Comparison of ENCODE assay signal across 8 mouse cellular contexts in genomic region chr8:121578676-121579451, GRCm38 (mm10). TPM values are rescaled to one million over a fixed set of nuclear protein-coding genes. Genes with fewer than 3 reads are reported as not detected.
DNase-seq lines count a peak whose midpoint lies in the region; ATAC-seq lines count a peak whose summit lies in the region.

Gene Fbxo31, minus strand, starts transcription at chr8:121578806.

- H3K4me1 ChIP-seq in hindbrain, embryonic 16.5 days (ENCODE audit: control insufficient read depth, insufficient read depth, low read depth, low read length) = peaks cover 21% of the 10 kb centered on the region

- H3K9me3 ChIP-seq in hindbrain, embryonic 16.5 days (ENCODE audit: control insufficient read depth, low read length) = no peaks in the 10 kb centered on the region

- peak; percentile 94 for ATAC-seq in hindbrain, embryonic 16.5 days

- H3K9ac ChIP-seq in hindbrain, embryonic 16.5 days (ENCODE audit: low read depth, low read length) = peak within 1 kb of the TSS; percentile 91

- DNase-seq in WW6 (ENCODE audit: low read depth, low spot score) = peak; percentile 96
- DNase-seq in cerebellum, postnatal 4 days (ENCODE audit: low spot score in 2 of 2) = peak; percentile 76 to 90
- DNase-seq in gastrocnemius, adult 18-20 months (ENCODE audit: low spot score) = peak; percentile 94
- DNase-seq in left cerebral cortex, adult 18-20 months (ENCODE audit: low spot score in 2 of 2) = peak; percentile 90 to 95
- DNase-seq in right cerebral cortex, adult 18-20 months = peak; percentile 95
- peak; percentile 76 for DNase-seq in urinary bladder, postnatal 10 days (ENCODE audit: low spot score)

- peak within 1 kb of the TSS; percentile 69 for H3K27ac ChIP-seq in hindbrain, embryonic 16.5 days (ENCODE audit: low read depth, low read length)
- no peak within 1 kb of the TSS for H3K27ac ChIP-seq in macrophage

- peak within 1 kb of the TSS; percentile 92 for H3K4me3 ChIP-seq in hindbrain, embryonic 16.5 days (ENCODE audit: low read length)
- H3K4me3 ChIP-seq in macrophage (ENCODE audit: inconsistent target) = peak within 1 kb of the TSS; percentile 75

- peaks cover 39% of the 10 kb centered on the region for H3K79me2 ChIP-seq in macrophage (ENCODE audit: inconsistent target)

- H3K4me2 ChIP-seq in hindbrain, embryonic 16.5 days (ENCODE audit: low read length) = peak within 1 kb of the TSS; percentile 68

- H3K27me3 ChIP-seq in hindbrain, embryonic 16.5 days (replicated peaks; ENCODE audit: control insufficient read depth, insufficient read depth, low read length) = no peaks in the 10 kb centered on the region

- WGBS in hindbrain, embryonic 16.5 days = under 1% methylated on average over 58 of the region's 63 CpGs
- WGBS in macrophage (ENCODE audit: missing documents) = 3% methylated on average over 56 of the region's 63 CpGs

- no peaks in the 10 kb centered on the region for H3K36me3 ChIP-seq in hindbrain, embryonic 16.5 days (ENCODE audit: control insufficient read depth, insufficient read depth, low read length)
- H3K36me3 ChIP-seq in macrophage (ENCODE audit: inconsistent target) = no peaks in the 10 kb centered on the region

RNA-seq across cellular contexts. Expression of gene Fbxo31, which starts in this region (rescaled TPM):
- 100 to 1,000 TPM; 130 to 173 TPM for total RNA-seq in gastrocnemius, adult 18-20 months (2021)
- 37.0 and 37.5 TPM in 2 replicates for polyA plus RNA-seq in hindbrain, embryonic 16.5 days (2015; fragmentation: Nextera tagmentation; extraction: Ambion mirVana)
- total RNA-seq in left cerebral cortex, adult 18-20 months (2021) = 100 to 1,000 TPM; 104 to 105 TPM
- total RNA-seq in macrophage (2018; cell fraction: chromatin; rRNA removed) = 10 to 100 TPM in 7 of 26 experiments, 1 to 10 TPM in 16, under 1 TPM in 3; 0.17 to 16.4 (median 4.8) TPM
- 1 to 10 TPM; 2.6 to 8.9 (median 5.7) TPM for total RNA-seq in macrophage (2018; cell fraction: cytosol; rRNA removed)
- 10 to 100 TPM in 3 of 26 experiments, 1 to 10 TPM in 22, under 1 TPM in 1; 0.98 to 15.3 (median 5.2) TPM for total RNA-seq in macrophage (2018; cell fraction: nucleus; rRNA removed)
- polyA plus RNA-seq in macrophage (2018) = 3.7 to 7.2 TPM (median 6.6 TPM) in 3 replicates
